Mouse (Mus musculus): ENCODE measurements around the gene Gm11595. TPM values are rescaled to one million over a fixed set of nuclear protein-coding genes. Genes with fewer than 3 reads are reported as not detected.
"Not testable (repeated sequence)": the region's sequence is repeated elsewhere in the genome, so short reads cannot be mapped to it uniquely, and the experiment has no call there.

The Gm11595 gene
- total RNA-seq (2014; rRNA removed) (not detected in 2 replicates), polyA plus RNA-seq (2015; fragmentation: Nextera tagmentation; extraction: Ambion mirVana) (not detected in 2 replicates)

GRCm38 (mm10) chr11:99772813-99773212 lies at the start of gene Gm11595:
TSS of gene Gm11595 (minus strand) at chr11:99772913.
- H3K4me3 ChIP-seq (ENCODE audit: low read depth, low read length); H3K9ac ChIP-seq (replicated peaks; ENCODE audit: low read length, poor library complexity, severe bottlenecking); H3K27me3 ChIP-seq (ENCODE audit: insufficient read depth, low read length); H3K27ac ChIP-seq (ENCODE audit: low read depth, low read length); H3K36me3 ChIP-seq (ENCODE audit: insufficient read depth, low read length); DNase-seq (ENCODE audit: low spot score); H3K9me3 ChIP-seq (ENCODE audit: low read length); ATAC-seq (ENCODE audit: low FRiP score); H3K4me1 ChIP-seq (ENCODE audit: insufficient read depth, low read length); H3K4me2 ChIP-seq (ENCODE audit: low read depth, low read length, poor library complexity, severe bottlenecking): not testable (repeated sequence)

DNA sequence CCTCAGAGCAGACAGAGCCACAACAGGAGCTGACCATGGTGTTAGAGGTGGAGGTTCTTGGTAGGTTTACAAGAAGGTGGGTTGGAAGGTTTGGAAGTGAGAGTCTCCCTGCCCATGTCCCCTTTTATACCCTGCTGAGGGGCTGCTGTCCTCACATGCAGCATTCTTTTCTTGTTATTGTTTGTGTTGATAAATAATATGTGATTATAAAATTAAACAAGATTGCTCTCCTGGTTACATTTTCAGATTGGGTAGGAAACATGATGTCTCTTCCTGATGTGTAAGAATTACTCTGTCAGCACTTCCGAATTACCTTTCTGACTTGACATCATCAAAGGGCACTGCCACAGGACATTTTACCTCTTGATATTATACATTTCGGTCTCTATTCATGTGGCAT lies 42.9 kb upstream of the Gm11595 start, which contains the start of gene Gm11564:
Gene Gm11564, minus strand, starts transcription at position 101 of the 400 bp plus-strand sequence.
- WGBS = 85% methylated on average over 2 of the region's 2 CpGs
- H3K9ac ChIP-seq (replicated peaks; ENCODE audit: low read length, poor library complexity, severe bottlenecking); H3K27ac ChIP-seq (ENCODE audit: low read depth, low read length); H3K27me3 ChIP-seq (ENCODE audit: insufficient read depth, low read length); H3K36me3 ChIP-seq (ENCODE audit: insufficient read depth, low read length); H3K4me2 ChIP-seq (ENCODE audit: low read depth, low read length, poor library complexity, severe bottlenecking); H3K4me1 ChIP-seq (ENCODE audit: insufficient read depth, low read length); H3K4me3 ChIP-seq (ENCODE audit: low read depth, low read length); DNase-seq (ENCODE audit: low spot score); H3K9me3 ChIP-seq (ENCODE audit: low read length); ATAC-seq (ENCODE audit: low FRiP score): not testable (repeated sequence)

GRCm38 (mm10) chr11:99809792-99810191 lies 37.1 kb upstream of the Gm11595 start, which contains the start of gene Krtap4-13:
TSS of gene Krtap4-13 (minus strand) at chr11:99809892.
- not testable (repeated sequence) for ATAC-seq (ENCODE audit: low FRiP score); H3K4me2 ChIP-seq (ENCODE audit: low read depth, low read length, poor library complexity, severe bottlenecking); DNase-seq (ENCODE audit: low spot score); H3K9ac ChIP-seq (replicated peaks; ENCODE audit: low read length, poor library complexity, severe bottlenecking); H3K36me3 ChIP-seq (ENCODE audit: insufficient read depth, low read length); H3K4me1 ChIP-seq (ENCODE audit: insufficient read depth, low read length); H3K27ac ChIP-seq (ENCODE audit: low read depth, low read length); H3K27me3 ChIP-seq (ENCODE audit: insufficient read depth, low read length); H3K4me3 ChIP-seq (ENCODE audit: low read depth, low read length); H3K9me3 ChIP-seq (ENCODE audit: low read length)

- not testable (repeated sequence) for H3K27me3 ChIP-seq (ENCODE audit: insufficient read depth, low read length); H3K4me2 ChIP-seq (ENCODE audit: low read depth, low read length, poor library complexity, severe bottlenecking); DNase-seq (ENCODE audit: low spot score); H3K4me1 ChIP-seq (ENCODE audit: insufficient read depth, low read length); H3K4me3 ChIP-seq (ENCODE audit: low read depth, low read length); H3K36me3 ChIP-seq (ENCODE audit: insufficient read depth, low read length); H3K9me3 ChIP-seq (ENCODE audit: low read length); H3K9ac ChIP-seq (replicated peaks; ENCODE audit: low read length, poor library complexity, severe bottlenecking); ATAC-seq (ENCODE audit: low FRiP score); H3K27ac ChIP-seq (ENCODE audit: low read depth, low read length)
- WGBS = no CpG with 5 or more reads among the region's 1 CpGs
Measured at GRCm38 (mm10) chr11:99804346-99804745, 31.6 kb upstream of the Gm11595 start, which contains the start of gene Gm11554. TSS of gene Gm11554 (minus strand) at chr11:99804446.

DNA sequence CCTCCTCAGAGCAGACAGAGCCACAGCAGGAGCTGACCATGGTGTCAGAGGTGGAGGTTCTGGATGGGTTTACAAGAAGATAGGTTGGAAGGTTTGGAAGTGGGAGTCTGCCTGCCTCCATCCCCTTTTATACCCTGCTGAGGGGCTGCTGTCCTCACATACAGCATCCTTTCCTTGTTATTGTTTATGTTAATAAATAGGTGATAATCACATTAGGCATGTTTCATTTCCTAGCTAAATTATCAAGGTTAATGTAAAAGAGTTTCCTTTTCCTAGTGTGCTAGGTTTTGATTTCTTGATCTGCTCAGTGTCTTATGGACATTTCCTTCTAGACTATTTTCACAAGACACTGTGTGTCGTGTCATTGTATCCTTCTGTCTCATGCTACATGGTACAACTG lies 26.1 kb upstream of the Gm11595 start, which contains the start of gene Gm11569:
Gene Gm11569, minus strand, starts transcription at position 101 of the 400 bp plus-strand sequence.
- H3K36me3 ChIP-seq (ENCODE audit: insufficient read depth, low read length); H3K27me3 ChIP-seq (ENCODE audit: insufficient read depth, low read length); H3K9me3 ChIP-seq (ENCODE audit: low read length); H3K4me2 ChIP-seq (ENCODE audit: low read depth, low read length, poor library complexity, severe bottlenecking); H3K4me3 ChIP-seq (ENCODE audit: low read depth, low read length); DNase-seq (ENCODE audit: low spot score); H3K9ac ChIP-seq (replicated peaks; ENCODE audit: low read length, poor library complexity, severe bottlenecking); ATAC-seq (ENCODE audit: low FRiP score); H3K27ac ChIP-seq (ENCODE audit: low read depth, low read length); H3K4me1 ChIP-seq (ENCODE audit: insufficient read depth, low read length): not testable (repeated sequence)
- WGBS = no CpG with 5 or more reads among the region's 1 CpGs

- ATAC-seq (ENCODE audit: low FRiP score) (no peak), DNase-seq (ENCODE audit: low spot score) (no peak)
- no peaks in the 10 kb centered on the region for H3K27me3 ChIP-seq (ENCODE audit: insufficient read depth, low read length)
- H3K4me3 ChIP-seq (ENCODE audit: low read depth, low read length) = no peak within 1 kb of the TSS
- no peaks in the 10 kb centered on the region for H3K9me3 ChIP-seq (ENCODE audit: low read length)
- H3K27ac ChIP-seq (ENCODE audit: low read depth, low read length) = no peak within 1 kb of the TSS
- H3K9ac ChIP-seq (replicated peaks; ENCODE audit: low read length, poor library complexity, severe bottlenecking) = no peak within 1 kb of the TSS
- H3K4me1 ChIP-seq (ENCODE audit: insufficient read depth, low read length) = no peaks in the 10 kb centered on the region
- 83% methylated on average over 2 of the region's 2 CpGs for WGBS
- no peaks in the 10 kb centered on the region for H3K36me3 ChIP-seq (ENCODE audit: insufficient read depth, low read length)
- H3K4me2 ChIP-seq (ENCODE audit: low read depth, low read length, poor library complexity, severe bottlenecking) = no peak within 1 kb of the TSS
- TF ChIP-seq CTCF (IDR thresholded peaks at IDR 0.05) = no peak
Measured at GRCm38 (mm10) chr11:99793367-99793766, 20.7 kb upstream of the Gm11595 start, which contains the start of gene Gm11596. TSS of gene Gm11596 (minus strand) at chr11:99793467.

- H3K27me3 ChIP-seq (ENCODE audit: insufficient read depth, low read length); H3K27ac ChIP-seq (ENCODE audit: low read depth, low read length); H3K4me3 ChIP-seq (ENCODE audit: low read depth, low read length); H3K9ac ChIP-seq (replicated peaks; ENCODE audit: low read length, poor library complexity, severe bottlenecking); H3K4me1 ChIP-seq (ENCODE audit: insufficient read depth, low read length); DNase-seq (ENCODE audit: low spot score); H3K36me3 ChIP-seq (ENCODE audit: insufficient read depth, low read length); H3K9me3 ChIP-seq (ENCODE audit: low read length); ATAC-seq (ENCODE audit: low FRiP score); H3K4me2 ChIP-seq (ENCODE audit: low read depth, low read length, poor library complexity, severe bottlenecking): not testable (repeated sequence)
Measured at GRCm38 (mm10) chr11:99784900-99785299, 12.2 kb upstream of the Gm11595 start, which contains the start of gene Krtap4-9. TSS of gene Krtap4-9 (plus strand) at chr11:99785200.
